Mouse (Mus musculus) forebrain, embryonic 15.5 days (tissue): ENCODE results near the gene Upk1a. TPM values are rescaled to one million over a fixed set of nuclear protein-coding genes. Genes with fewer than 3 reads are reported as not detected.

Experiments
- ATAC-seq: fragments of 200-750 bp; cut with Nextera tagmentation; replicated peaks from 2 replicates; pipeline ENCODE4 v1.8.0; 2017; ENCODE audit warnings: mild to moderate bottlenecking, moderate TSS enrichment, moderate library complexity
- H3K27ac ChIP-seq: fragments of 300-500 bp; sonication (generic); replicated peaks from 2 replicates; pipeline ENCODE4 v1.5.1; 2015; ENCODE audit warnings: mild to moderate bottlenecking, inconsistent platforms
- H3K27me3 ChIP-seq: fragments of 300-500 bp; sonication (generic); 2 replicates; pipeline ENCODE4 v1.6.1; 2015; ENCODE audit warnings: inconsistent platforms
- H3K36me3 ChIP-seq: fragments of 300-500 bp; sonication (generic); 2 replicates; pipeline ENCODE4 v1.6.1; 2015; ENCODE audit warnings: mild to moderate bottlenecking, inconsistent platforms
- H3K4me1 ChIP-seq: fragments of 300-500 bp; sonication (generic); 2 replicates; pipeline ENCODE4 v1.6.1; 2015; ENCODE audit warnings: inconsistent platforms
- H3K4me2 ChIP-seq: fragments of 300-500 bp; sonication (generic); replicated peaks from 2 replicates; pipeline ENCODE4 v1.6.1; 2015; ENCODE audit warnings: mild to moderate bottlenecking, inconsistent platforms
- H3K4me3 ChIP-seq: fragments of 300-500 bp; sonication (generic); 2 replicates; pipeline ENCODE4 v1.5.1; 2015; ENCODE audit warnings: mild to moderate bottlenecking, inconsistent platforms
- H3K9ac ChIP-seq: fragments of 300-500 bp; sonication (generic); replicated peaks from 2 replicates; pipeline ENCODE4 v1.6.1; 2015; ENCODE audit warnings: mild to moderate bottlenecking, inconsistent platforms
- H3K9me3 ChIP-seq: fragments of 300-500 bp; sonication (generic); 2 replicates; pipeline ENCODE4 v1.6.1; 2016; ENCODE audit warnings: inconsistent platforms
- WGBS: fragments of 180-500 bp; shearing (Covaris S2); methylation state at CpG from one replicate; pipeline ENCODE4 v1.1.7; 2015; ENCODE audit warnings: mixed read lengths; 5-methylcytosine and 5-hydroxymethylcytosine counted together
- polyA plus RNA-seq: library from polyadenylated mRNA; unstranded; fragments of >200 nt; fragmentation: Nextera tagmentation; extraction: Ambion mirVana; gene quantifications from 2 replicates; pipeline ENCODE4 v1.2.1, GENCODE M21; 2015

Gene Upk1a
- polyA plus RNA-seq, 1 experiment from 2014 or later: 0.11 TPM

DNA sequence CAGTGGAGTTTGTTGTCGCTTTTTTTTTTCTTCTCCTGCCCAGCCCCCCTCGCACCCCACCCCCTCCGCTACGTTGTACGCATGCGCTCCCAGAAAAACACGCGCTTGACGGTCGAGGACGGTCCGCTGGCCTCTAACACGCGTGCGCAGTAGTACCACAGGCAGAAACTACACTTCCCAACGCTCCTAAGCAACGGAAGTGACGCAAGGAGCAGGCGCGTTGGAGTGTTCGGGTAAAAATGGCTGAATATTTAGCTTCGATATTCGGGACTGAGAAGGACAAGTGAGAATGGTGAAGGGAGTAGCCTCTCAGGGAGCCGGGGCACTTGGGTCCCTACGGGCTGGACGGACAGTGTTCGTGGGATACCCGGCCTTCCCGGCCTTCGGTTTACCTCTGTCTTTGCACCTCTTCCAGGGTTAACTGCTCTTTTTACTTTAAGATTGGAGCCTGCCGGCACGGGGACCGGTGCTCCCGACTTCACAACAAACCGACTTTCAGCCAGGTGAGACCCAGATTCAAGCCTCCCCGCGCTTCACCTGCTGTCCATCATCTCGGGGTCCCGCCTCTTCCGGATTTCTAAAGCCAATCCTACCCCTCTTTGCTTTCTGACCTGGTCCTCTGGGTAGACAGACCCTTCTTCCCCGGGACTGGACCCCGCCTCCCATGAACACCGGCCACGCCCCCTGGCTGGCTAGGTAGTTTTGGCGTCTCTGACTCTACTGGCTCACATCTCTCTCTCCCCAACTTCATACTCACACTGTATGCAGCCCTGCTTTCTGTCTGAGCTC, 49.3 kb downstream of the Upk1a start, which contains the start of the genes U2af1l4, Gm49396 and Psenen:
Gene U2af1l4 (plus strand): TSS at position 185 of the 789 bp plus-strand sequence.
Gene Gm49396 (plus strand): TSS at position 228 of the 789 bp plus-strand sequence.
Gene Psenen (minus strand): TSS at position 511 of the 789 bp plus-strand sequence.
- Histone ChIP-seq H3K9me3 (no peaks in the 10 kb centered on the region), H3K4me2 (peak within 1 kb of the TSS; percentile 90), H3K4me1 (peaks cover 31% of the 10 kb centered on the region), H3K27ac (peak within 1 kb of the TSS; percentile 92), H3K27me3 (no peaks in the 10 kb centered on the region), H3K36me3 (peaks cover 33% of the 10 kb centered on the region), H3K4me3 (peak within 1 kb of the TSS; percentile 75), H3K9ac (peak within 1 kb of the TSS; percentile 70)
- WGBS: under 1% methylated on average over 45 of the region's 45 CpGs
- ATAC-seq: peak; percentile 86

DNA sequence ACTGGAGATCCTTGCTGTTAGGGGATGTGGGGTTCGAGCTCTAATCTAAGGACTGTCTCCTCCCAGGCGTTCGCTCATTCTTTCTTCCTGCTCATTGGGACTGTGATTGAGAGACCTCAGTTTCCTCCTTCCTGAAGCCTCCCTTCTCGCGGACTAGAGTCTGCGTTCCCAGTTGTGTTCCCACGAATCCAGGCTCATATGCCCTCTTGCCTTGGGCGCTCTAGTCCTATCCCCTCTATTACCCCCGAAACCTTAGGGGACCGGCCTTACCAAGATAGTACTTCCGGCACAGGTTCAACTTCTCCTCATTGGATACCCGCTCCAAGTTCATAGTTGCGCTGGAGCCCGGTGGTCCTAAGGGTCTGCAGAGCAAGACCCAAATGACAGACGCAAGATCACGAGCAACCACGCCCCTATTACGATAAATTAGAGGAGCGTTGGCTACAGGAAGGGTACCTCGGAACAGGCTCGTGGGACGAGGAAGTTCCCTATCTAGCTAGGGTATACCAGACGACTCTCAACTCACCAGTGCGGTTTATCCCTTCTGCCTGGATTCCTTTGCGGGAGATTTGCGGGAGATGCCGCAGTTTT, 50.0 kb downstream of the Upk1a start:
- Histone ChIP-seq H3K27ac (peak overlapping the region; percentile 73), H3K4me2 (peak overlapping the region; percentile 90), H3K9me3 (no peaks in the 10 kb centered on the region), H3K27me3 (no peaks in the 10 kb centered on the region), H3K9ac (peak overlapping the region; percentile 58), H3K36me3 (peaks cover 29% of the 10 kb centered on the region; the same call in 1 of the 2 replicates), H3K4me3 (peak overlapping the region; percentile 75), H3K4me1 (peaks cover 35% of the 10 kb centered on the region)
- under 1% methylated on average over 27 of the region's 27 CpGs for WGBS
- peak; percentile 6; the same call in 1 of the 2 replicates for ATAC-seq

DNA sequence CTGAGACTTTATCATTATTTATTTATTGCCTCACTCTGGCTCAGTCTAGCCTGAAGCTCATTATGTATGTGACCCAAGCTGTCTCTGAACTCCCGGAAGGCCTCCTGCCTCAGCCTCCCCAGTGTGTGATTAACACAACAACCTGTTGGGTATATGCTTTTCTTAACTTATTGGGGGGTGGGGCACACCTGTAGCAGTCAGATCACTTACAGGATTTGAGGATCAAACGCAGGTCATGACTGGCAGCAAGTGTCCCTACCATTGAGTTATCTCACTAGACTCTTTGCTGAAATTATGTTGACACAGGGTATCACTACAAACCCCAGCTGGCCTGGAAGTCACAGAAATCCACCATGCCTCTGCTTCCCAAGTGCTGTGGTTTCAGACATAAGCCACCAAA, 52.4 kb downstream of the Upk1a start:
- H3K36me3 ChIP-seq: peaks cover 32% of the 10 kb centered on the region
- H3K27ac ChIP-seq: peak overlapping the region; percentile 62
- H3K4me3 ChIP-seq: peak overlapping the region; percentile 68; the same call in 1 of the 2 replicates
- no peak overlapping the region for H3K9ac ChIP-seq
- no peak for ATAC-seq
- no peaks in the 10 kb centered on the region for H3K9me3 ChIP-seq
- WGBS: 64% methylated on average over 2 of the region's 2 CpGs
- no peaks in the 10 kb centered on the region for H3K27me3 ChIP-seq
- H3K4me1 ChIP-seq: peaks cover 35% of the 10 kb centered on the region
- H3K4me2 ChIP-seq: no peak overlapping the region

DNA sequence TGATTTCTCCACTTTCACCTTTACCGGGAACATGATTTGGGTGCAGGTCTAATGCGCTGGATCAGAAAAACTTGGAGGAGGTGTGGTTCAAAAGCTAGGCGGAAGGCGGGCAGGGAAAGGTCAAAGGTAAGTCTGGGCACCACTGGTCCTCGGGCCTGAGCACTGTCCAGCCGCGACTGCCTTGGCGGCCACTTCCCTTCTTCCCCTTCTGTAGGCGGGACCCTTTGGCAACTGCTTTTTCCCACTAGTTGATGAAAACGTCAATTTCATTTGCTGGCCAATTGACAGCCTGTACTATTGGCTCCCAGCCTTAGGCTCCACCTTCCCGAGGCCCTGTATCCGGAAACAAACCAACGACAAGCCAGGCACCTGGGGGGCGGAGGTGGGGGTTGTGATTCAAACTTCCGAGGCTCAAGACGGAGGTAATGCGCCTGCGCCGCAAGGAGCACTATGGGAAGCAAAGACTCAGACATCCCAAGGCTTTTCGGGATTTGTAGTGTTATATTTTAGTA, 53.1 kb downstream of the Upk1a start, which contains the start of gene Lin37:
Gene Lin37 (minus strand): TSS at position 396 of the 512 bp plus-strand sequence.
- WGBS: under 1% methylated on average over 20 of the region's 20 CpGs
- H3K4me2 ChIP-seq: peak within 1 kb of the TSS; percentile 76
- H3K9ac ChIP-seq: peak within 1 kb of the TSS; percentile 69
- H3K4me3 ChIP-seq: peak within 1 kb of the TSS; percentile 68
- peak; percentile 90 for ATAC-seq
- no peaks in the 10 kb centered on the region for H3K9me3 ChIP-seq
- peak within 1 kb of the TSS; percentile 62 for H3K27ac ChIP-seq
- peaks cover 31% of the 10 kb centered on the region for H3K36me3 ChIP-seq
- no peaks in the 10 kb centered on the region for H3K27me3 ChIP-seq
- peaks cover 35% of the 10 kb centered on the region for H3K4me1 ChIP-seq

DNA sequence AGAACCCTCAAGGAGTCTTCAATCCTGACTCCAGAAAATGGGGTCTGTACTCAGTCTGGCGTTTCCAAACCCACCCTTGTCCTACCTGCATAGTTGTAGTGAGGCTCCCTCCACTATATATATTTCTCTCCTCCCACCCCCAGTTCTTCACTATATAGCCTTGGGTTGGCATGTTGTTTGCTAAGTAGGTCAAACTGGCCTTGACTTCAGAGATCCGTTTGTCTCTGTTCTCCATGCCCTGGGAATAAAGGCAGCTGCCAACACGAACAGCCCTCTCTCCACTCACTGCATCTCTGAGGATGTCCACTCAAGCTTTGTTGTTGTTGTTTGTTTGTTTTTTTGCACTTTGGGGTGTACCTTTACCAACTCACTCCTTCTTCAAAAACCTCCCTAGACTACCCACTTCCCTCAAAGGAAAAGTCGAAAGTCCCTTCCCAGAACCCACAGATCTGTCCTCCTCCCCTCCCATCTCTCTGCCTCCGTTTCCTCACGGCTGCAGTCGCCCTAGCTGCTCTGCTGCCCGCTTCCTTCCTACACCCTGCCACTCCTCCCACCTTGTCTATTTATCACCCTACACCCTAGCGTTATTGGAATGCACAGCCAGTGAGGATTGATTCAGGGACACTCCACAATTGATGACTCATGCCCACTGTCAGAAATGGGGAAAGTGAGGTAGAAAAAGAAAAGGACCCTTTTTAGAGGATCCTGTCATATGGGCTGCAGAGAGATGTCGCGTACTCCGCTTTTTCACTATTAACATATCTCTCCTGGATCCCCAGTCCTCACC, 53.8 kb downstream of the Upk1a start:
- Histone ChIP-seq H3K27me3 (no peaks in the 10 kb centered on the region), H3K9me3 (no peaks in the 10 kb centered on the region), H3K4me1 (peaks cover 30% of the 10 kb centered on the region), H3K4me2 (peak overlapping the region; percentile 76), H3K4me3 (peak overlapping the region; percentile 68), H3K36me3 (peaks cover 34% of the 10 kb centered on the region), H3K9ac (peak overlapping the region; percentile 69), H3K27ac (peak overlapping the region; percentile 62; the same call in 1 of the 2 replicates)
- ATAC-seq: 0 out of 2 replicates have a peak, but pooled peaks have one; percentile 0
- 19% methylated on average over 12 of the region's 12 CpGs for WGBS

DNA sequence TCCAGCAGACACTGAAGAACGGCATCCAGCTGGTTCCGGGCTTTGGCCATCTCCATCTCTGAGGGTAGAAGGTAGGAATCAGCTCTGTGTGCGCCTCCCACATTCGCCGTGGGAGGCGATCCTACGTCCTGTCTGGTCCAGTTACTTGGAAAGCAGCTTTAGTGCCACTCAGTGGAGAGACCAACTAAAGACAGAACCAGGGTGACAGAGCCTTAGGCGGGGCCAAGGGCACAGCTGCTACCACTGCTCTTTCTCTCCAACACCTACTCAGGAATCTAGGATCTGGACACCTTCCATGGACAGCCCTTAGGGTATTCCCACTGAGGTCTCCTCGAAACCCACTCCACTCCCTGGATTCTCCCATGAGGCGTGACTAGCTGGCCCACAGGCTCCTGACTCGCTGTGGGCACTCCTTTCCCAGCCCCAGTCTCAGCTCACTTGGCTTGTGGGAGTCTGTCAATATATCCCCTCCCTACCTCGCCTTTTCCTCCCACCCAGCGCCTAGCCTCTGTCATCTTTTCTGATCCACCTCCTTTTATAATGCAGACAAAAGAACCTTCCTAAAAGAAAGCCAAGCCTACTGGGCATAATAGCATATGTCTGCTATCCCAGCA, 54.6 kb downstream of the Upk1a start:
- 0 out of 2 replicates have a peak overlapping the region, but pooled peaks have one; percentile 1 for H3K4me3 ChIP-seq
- WGBS: 90% methylated on average over 13 of the region's 13 CpGs
- H3K27ac ChIP-seq: no peak overlapping the region
- peaks cover 34% of the 10 kb centered on the region for H3K36me3 ChIP-seq
- peak overlapping the region; percentile 69; the same call in 1 of the 2 replicates for H3K9ac ChIP-seq
- no peaks in the 10 kb centered on the region for H3K9me3 ChIP-seq
- H3K4me2 ChIP-seq: no peak overlapping the region; the same call in 1 of the 2 replicates
- H3K27me3 ChIP-seq: no peaks in the 10 kb centered on the region
- H3K4me1 ChIP-seq: peaks cover 35% of the 10 kb centered on the region
- ATAC-seq: no peak

DNA sequence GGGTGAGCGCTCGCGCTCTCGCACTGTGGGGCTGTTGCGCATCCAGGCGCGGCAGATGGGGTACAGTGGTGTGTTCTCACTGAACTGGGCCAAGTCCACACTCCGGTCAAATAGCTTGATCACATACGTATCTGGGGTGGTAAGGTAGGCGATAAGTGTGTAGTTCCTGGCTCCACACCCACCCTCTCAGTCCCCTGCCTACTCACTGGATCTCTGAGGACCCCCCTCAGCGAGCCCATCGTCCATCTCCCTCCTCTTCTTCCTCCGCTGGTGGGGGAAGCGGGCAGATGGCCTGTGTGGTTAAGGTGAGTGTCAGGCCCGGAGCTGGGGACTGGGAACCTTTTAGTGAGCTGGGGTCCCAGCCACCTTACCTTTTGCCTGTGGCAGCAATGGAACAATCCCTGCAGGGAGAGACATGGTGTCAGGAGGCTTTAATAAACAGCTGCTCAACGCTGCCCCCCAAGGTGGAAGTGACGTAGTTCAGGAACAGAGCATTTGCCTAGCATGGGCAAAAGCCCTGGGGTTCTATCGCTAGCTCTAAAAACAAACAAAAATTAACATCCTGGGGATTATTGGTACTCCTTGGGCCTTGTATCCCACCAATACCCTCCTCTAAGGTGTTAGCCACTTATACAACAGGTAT, 55.6 kb downstream of the Upk1a start:
- ATAC-seq: no peak
- Histone ChIP-seq H3K36me3 (peaks cover 34% of the 10 kb centered on the region), H3K4me3 (no peak overlapping the region), H3K4me1 (peaks cover 35% of the 10 kb centered on the region), H3K9me3 (no peaks in the 10 kb centered on the region), H3K27me3 (no peaks in the 10 kb centered on the region), H3K27ac (no peak overlapping the region), H3K4me2 (no peak overlapping the region), H3K9ac (no peak overlapping the region)
- WGBS: 95% methylated on average over 18 of the region's 18 CpGs

DNA sequence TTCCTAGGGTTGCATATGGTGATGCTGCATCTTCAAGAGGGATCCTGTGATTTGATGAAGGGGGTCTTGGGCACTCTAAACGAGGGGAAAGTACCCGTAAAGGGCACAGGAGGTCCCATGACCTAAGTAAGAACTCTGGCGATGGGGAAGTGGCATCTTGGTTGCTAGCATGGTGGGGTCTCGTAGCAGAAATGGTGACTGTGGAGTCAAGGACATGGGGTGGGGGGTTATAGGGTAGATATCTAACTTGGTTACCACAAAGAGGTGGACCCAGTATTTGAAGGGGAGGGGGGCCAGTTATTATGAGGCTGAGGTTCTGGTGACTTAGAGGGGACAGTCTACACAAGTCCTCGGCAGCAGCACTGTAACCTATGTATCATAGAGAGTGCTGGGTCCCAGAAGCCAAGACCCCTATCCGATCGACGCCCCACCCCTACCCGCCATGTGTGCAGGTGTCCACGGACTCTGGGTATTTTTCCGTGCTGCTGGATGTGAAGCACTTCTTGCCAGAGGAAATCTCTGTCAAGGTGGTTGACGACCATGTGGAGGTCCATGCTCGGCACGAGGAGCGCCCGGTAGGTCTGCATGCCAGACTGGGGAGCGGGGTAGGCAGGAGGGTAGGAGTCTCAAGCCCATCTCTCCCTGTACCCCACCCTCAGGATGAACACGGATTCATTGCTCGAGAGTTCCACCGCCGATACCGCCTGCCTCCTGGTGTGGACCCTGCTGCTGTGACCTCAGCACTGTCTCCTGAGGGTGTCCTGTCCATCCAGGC, 58.6 kb downstream of the Upk1a start:
- Histone ChIP-seq H3K27me3 (no peaks in the 10 kb centered on the region), H3K4me1 (peaks cover 32% of the 10 kb centered on the region), H3K9ac (0 out of 2 replicates have a peak overlapping the region, but pooled peaks have one; percentile 54), H3K4me2 (peak overlapping the region; percentile 94; the same call in 1 of the 2 replicates), H3K4me3 (peak overlapping the region; percentile 74; the same call in 1 of the 2 replicates), H3K36me3 (peaks cover 32% of the 10 kb centered on the region), H3K27ac (no peak overlapping the region), H3K9me3 (no peaks in the 10 kb centered on the region)
- no peak for ATAC-seq
- WGBS: 87% methylated on average over 22 of the region's 22 CpGs
